Mouse (Mus musculus): Measurements from ENCODE around the gene Nectin2.
A peak's percentile ranks its signal among the peaks of the same experiment; 100 is the strongest.
"Not testable (repeated sequence)": the region's sequence is repeated elsewhere in the genome, so short reads cannot be mapped to it uniquely, and the experiment has no call there.

Gene Nectin2

DNA sequence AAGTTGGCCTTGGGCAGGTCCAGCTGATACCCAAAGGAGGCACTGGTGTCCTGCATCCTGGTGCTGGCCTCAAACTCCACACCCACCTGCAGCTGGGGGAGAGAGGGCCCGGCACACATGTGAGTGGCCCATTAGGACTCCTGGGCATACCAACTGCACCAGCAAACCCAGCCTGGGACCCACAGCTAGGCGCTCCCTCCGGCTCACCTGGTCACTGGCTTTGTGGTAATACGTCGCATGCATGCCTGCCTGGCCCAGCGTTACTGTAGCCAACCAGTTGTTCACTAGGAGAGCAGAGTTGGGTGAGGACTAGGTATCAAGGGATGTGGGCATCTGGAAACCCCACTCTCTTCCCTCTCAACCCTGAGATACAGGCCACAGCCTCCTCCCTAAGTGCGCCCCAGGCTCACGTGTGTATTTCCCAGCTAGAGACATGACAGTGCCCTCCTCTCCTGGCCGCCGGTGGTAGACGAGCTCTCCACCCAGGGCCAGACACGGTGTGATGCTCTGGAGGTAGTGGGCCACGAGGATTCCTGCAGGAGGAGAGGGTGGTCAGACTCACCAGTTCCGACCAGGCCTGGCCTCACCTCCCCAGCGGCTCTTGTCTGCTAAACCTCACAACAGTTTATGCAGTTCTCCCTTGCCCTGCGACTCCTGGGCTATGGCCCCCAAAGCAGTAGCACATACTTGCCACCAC lies 47.3 kb downstream of the Nectin2 start:
- DNase-seq = no peak

DNA sequence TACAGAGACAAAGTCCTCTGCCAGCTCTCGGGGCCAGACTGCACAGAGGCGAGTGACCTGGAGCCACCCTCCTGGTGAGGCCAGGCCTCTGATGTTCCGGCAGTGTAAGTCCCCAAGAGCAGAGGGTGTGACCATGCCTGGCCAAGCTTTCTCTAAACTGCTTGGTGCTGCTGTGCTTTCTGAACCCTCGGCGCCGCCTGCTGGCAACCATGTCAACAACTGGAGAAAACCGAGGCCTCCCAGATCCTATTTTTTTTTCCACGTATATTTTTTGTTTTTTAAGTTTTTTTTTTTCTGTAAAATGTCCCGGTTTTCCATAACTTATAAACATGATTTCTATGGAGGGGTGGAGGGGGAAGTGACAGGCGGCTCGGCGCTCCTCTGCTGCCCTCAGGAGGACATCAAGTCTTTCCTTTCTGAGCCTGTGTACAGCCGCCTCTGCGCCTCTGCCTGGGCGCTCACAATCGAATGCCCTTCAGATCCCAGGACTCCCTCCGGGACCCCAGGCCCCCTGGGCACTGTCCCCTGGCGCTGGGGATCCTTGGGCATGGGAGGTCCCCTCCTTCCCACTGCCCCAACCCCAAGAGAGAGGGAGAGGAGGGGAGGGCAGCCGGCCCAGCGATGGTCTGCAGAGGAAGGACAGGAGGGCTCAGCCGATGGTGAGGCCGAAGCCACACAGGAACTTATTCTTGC lies 49.1 kb downstream of the Nectin2 start:
- DNase-seq = peak; percentile 74 to 76

DNA sequence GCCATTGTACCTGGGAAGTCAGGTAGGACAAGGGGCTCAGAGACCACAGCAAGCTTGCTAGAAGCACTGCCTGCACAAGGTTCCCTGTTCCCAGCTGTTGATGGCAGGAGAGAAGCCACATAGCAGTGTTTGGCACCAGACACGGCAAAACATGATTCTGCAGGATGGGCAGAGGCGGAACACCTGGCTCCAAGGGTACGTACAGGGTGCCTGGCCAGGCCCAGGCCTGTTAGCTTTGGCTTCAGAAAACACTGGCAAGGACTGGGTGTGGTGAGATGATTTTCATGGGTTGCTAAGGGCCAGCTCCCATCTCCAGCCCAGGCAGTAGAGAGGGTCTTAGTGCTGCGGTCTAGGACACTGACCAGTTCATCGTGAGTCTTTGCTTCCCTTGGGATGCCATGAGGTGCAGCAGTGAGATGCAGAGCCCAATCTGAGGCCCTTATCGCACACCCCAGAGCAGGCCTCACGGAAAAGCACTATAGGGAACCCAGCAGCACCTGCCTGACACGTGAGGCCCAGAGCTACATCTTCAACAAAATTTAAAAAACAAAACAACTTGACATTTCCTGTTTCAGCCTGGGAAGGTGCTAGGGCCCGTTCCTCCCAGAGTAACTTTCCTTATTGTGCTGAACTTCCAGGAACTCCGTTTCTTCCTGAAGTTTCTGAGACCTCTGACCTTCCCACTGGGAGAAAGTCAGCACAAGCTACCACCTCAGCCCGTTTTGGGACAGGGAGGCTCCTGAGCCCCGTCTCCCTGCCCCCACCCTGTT lies 49.8 kb downstream of the Nectin2 start:
- DNase-seq = no peak

DNA sequence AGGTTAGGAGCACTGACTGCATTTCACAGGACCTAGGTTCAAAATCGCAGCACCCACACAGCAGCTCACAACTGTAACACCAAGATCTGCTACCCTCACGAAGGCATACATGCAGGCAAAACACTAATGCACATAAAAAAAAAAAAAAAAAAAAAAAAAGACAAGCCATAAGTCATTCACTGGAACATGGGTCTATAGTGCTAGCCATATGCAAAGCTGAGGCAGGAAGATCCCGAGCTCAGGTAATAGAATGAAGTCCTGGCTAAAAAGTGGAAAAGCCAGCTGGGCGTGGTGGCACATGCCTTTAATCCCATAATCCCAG lies 50.5 kb downstream of the Nectin2 start:
- no peak for DNase-seq

DNA sequence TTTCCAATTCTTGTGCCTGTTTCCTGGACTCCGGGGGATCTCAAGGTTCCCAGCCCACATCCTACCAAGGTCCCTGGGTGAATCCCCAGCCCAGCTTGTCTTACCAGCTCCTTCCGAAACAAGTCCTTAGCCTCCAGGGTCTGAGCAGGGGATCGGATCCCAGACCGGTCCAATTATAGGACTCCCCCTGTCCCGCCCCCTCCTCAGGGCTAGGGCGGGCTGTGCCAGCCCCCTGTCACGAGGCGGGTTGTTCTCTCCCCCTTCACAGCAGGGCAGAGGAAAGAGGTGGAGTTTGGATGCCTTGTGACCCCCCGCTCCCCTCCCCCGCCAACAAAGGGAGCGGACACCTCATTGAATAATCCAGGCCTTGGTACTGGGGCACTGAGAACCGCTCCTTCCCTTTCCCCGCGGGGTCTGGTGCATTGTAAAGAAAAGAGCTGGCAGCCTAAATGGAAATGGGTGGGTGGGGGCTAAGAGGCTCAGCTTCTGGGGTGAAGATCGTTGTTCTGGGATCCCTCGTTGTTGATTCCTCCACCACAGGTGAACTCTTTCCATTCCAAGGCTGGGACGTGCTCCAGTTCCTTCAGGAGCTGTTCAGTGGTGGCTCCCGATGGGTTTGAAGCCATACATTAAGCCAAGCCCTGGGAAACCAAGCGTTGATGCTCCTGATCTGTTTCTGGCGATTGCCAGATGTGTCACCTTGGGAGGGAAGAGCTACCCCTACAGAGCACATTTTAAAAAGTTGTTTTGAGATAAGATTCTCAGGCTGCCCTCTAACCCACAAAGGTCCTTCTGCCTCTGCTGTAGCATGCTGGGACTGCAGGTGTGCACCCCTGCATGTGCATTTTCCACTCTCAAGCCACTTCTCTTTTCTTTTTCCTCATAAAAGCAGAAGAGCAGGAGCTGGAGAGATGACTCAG lies 51.1 kb downstream of the Nectin2 start, which contains the start of gene Apoe:
Gene Apoe (minus strand): TSS at position 282 of the 920 bp plus-strand sequence.
- peak; percentile 54 to 72 for DNase-seq

DNA sequence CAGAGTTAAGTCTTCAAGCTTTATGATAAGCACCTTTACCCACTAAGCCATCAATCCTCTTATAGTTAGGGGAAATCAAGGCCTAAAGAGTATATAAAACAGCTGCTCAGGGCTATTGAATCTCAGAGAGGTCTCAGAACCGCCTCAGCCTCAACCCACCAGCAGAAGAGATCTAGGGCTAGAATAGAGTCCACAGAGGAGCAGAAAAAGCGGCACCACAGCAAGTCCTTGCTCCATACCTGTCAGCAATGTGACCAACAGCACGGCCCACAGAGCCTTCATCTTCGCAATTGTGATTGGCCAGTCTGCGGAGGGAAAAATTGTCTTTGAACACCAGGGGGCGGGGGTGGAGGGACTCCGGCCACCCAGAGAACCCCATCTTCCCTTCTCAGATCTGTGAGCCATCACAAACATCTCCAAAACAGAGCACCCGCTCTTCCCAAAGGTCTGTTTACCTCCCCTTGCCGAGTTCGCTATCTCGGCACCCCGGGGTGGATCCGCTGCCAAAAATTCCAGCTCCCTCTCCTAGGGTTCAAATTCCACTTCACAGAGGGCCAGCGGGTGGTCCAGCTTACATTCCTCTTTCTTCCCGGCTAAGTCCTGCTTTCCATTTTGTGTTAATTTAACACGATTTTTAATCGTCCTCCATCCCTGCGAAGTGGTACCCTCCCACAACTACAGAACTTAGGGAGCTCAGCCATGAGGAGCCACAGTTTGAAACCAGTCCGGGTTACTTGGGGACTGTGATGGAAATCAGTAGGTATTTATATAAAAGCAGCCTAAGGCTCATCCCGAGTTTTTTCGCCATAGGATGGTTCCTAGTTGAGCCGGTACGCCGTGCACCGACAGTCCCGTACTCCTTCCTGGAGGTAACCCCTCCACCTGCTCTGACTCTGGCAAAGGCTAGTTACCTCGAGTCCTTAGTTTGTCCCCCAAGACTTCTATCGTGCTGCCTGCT lies 52.1 kb downstream of the Nectin2 start:
- peak; percentile 53 to 54 for DNase-seq

DNA sequence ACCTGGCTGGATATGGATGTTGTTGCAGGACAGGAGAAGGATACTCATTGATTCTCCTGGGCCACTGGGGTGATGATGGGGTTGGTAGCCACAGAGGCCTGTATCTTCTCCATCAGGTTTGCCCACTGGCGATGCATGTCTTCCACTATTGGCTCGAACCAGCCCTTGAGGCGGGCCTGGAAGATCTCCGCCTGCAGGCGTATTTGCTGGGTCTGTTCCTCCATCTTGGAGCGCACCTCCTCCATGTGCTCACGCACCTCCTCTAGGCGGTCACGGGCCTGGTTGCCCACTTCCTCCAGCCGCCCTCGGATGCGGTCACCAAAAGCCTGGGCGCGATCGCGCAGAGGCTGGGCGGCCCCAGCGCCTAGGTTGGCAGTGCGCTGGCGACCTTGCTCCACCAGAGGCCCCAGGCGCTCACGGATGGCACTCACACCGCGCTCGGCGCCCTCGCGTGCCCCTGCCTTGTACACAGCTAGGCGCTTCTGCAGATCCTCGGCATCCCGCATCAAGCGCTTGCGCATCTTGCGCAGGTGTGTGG lies 53.9 kb downstream of the Nectin2 start:
- no peak for DNase-seq

DNA sequence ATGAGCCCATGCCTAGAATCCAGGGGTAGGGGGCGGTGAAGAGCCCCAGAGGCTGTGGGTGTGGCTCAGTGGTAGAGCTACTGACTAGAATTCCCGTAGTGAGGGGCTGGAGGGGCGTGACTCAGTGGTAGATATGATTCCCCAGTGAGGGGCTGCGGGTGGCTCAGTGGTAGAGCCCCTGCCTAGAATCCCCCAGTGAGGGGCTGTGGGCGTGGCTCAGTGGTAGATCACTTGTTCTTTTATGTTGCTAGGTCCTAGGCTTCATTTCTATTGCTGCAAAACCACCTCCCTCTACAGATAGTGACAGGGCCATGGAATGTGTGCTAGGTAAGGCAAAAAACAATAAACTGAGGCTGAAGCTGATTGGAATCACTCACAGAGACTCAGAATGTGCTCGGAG lies 54.4 kb downstream of the Nectin2 start:
- DNase-seq = no peak

DNA sequence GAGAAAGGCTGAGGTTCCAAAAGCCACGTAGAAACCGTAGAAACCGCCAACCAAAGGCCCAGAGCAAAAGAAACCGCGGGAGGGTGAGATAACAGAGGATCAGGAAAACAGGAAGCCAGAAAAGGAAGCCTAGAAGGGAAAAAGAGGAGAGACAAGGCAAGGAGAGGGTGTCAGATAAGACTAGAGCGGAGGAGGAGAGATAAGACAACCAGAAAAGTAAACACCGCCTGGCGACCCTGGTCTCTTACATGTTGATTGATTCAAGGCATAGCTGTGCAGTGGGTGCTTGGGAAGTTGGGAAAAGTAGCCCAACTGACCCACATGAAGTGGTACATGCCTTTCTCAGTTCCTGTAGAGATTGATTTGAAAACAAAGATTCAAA lies 55.1 kb downstream of the Nectin2 start:
- no peak for DNase-seq

DNA sequence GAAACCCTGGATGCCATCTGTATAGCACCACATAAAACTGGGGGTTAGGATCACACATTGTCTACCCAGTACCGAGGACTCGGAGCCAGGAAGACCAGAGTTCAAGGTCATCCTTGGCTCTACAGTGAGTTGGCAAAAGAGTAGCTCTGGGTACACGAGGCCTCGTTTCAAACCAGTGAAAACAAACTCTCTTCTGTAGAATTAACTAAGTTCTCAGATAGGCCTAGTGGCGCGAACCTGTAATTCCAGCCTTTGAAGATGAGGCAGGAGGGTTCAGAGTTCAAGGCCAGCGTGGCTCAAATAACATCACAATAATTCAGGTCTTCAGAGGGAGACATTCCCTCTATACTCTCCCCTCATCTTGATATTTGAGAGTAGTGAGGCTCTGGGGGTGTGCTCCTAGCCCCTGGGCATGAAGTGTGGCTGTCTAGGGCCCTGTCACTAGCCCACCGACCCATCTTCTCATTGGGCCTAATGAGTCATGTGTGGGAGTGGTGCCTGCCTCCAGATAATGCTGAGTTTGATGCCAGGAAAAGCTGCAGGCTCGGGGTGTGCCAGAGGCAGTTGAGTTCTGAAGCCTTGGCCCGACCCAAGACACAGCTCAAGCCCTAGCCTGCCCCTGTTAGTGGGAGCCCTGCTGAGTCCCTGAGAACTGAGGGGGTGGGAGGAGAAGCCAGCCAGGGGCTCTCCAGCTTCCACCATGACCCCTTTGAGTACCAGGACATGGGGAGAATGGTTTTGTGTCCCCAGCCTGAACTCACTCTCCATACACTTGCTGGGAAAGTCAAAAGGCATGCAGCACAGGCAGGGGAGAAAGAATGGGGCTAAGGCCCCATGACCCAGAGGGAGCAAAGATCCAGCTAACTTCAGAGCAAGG lies 55.7 kb downstream of the Nectin2 start:
- DNase-seq = no peak

DNA sequence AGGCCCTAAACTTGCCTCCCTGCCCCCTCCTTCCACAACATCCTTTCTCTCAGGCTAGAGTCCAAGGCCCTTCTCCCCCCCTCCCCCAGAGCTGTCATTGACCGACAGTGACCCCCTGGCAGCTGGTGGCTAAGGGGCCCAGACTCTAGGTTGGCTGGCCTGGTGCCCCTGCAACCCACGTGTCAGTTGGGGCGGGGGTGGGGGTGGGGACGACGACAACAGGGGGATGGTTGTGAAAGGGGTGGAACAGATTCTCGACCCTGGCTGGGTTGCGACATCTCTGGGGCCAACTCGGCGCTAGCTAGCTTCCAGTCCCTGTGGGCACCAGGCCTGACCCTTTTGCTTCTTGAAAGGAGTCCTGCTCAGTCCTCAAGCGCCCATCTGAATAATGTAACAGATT lies 56.9 kb downstream of the Nectin2 start:
- DNase-seq = peak; percentile 74 to 79

DNA sequence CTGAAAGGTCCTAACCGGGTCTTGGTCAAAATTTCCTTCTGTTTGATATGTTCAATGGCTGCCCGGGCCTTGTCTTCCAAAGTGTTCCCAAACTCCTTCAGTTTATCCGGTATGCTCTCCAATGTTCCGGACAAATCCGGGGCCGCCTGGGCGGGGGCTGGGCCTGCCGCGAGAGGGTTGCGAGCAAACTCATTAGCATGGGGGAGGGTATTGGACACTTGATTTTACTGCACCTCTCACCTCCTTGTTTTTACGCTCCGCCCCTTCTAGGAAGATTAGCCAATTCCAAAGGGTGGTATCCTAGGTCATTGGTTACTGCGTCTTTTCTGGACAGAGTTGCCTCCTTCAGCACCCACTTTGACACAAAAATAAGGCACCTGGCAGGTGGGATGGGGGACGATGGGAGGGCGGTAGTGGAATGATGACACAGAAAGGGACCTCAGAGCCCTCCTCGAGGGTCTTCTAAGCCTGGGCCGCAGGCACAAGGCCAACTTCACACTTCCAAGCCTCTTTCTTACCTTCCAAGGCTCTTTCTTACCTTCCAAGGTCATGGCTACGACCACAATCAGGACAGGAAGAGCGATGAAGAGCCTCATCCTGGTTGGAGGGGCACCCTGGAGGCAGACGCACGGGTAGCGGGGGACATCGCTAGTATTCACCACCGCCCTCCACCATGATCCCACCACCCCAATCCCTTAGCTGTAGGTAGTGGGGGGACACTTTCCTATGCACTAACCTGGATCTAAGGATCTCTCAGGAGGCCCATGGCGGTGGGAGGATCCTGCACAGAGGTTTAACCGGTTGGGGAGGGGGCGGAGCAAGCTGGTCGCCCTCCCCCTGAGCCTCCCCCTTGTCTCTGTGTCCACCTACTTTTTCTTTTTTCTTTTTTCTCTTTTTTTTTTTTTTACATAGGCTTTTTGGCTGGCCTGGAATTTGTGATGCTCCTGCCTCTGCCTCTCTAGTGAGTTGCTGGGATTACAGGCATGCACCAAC lies 58.1 kb downstream of the Nectin2 start, which contains the start of gene Apoc1:
Gene Apoc1 (minus strand): TSS at position 788 of the 993 bp plus-strand sequence.
- DNase-seq = no peak

DNA sequence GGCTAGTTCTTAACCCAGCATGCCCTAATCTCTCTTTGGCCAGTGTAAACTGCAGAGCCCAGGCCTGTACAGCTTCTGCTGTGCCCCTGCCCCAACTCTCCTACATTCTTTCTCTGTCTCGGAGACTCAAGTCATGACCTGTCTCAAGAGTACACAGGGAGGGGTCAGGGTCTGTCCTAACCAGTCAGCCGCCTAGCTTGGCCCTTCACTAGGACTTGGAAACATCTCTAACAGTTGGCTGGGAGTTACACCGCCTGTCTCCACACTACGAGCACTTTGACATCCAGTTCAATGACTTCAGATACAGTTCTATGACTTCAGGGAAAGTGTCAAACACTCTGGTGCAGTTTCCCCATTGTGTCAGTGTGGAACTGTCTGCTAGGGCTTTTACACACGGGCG lies 58.8 kb downstream of the Nectin2 start:
- no peak for DNase-seq

DNA sequence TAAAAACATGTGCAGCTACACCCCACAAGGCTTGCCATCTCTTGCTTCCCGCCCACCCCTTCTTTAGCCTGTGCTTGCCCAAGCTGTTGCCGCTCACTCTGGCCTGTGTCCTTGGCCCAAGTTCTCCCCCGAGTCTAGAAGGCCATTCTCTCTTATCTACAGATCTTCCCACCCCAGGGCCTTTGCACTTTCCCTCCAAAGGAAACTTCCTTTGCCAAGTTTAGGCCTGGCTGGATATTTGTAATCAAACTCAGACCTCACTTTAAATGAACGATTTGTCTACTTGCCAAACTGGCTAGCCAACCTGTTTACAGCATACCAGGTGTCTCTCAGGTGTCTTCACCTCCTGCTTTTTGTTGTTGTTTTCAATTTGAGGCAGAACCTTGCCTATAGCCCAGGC lies 59.4 kb downstream of the Nectin2 start:
- DNase-seq = no peak

DNA sequence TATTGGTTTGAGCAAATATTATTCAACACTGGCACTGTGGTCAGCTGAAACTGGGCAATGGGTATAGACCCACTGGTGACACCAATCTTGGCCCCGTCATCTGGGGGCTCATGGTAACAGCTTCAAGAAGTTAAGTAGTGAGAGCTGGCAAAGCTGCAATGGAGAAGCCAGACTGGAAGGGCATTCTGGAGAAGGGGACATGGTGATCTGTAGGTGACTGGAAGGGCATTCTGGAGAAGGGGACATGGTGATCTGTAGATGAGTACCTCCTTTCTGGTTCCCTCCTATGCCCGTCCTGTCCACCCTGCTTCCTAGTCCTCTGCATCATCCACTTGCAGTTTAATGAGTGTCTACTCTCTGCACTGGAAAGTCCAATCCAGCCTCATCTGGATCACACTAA lies 61.7 kb downstream of the Nectin2 start:
- DNase-seq = no peak

DNA sequence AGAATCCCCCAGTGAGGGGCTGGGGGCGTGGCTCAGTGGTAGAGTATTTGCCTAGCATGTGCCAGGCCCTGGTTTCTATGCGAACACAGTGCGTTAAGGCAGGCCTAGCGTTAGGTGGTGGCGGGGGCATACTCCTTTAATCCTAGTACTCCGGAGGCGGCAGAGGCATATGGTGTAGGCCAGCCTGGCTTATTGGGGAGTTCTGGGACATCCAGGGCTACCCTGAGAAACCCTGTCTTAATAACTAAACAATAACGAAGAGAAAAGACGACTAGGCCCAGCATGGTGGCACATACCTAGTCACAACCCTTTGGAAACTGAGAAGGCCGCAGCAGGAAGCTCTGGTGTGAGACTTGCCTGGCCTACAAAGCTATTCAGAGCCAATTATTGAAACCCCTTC lies 62.2 kb downstream of the Nectin2 start:
- no peak for DNase-seq

DNA sequence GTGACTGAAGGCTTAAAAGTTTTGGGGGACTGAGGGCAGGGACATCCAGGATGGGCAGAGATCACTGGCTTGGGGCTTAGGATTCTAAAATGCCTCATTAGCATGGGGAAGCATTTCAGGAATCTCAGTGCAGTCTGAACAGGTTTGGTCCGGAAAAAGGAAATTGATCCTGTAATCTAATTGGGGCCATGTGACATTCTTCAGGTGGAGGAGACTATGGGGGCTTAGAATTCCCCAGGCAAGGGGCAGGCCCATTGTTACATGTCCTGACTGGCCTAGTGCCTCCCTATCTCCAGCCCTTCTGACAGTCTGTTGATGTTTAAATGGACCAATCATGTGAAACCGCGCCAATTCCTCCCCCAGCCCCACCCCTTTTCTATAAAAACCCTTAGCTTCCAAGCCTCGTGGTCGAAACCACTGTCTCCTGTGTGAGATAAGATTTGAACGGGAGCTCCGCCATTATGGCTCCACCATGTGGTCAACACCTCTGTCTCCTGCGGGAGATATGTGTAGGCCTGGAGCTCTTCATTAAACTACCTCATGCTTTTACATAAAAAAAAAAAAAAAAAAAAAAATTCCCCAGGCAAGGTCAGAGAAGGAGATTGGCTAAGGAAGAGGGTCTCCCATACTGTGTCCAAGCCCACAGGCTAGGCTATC lies 63.2 kb downstream of the Nectin2 start:
- not testable (repeated sequence) for DNase-seq

DNA sequence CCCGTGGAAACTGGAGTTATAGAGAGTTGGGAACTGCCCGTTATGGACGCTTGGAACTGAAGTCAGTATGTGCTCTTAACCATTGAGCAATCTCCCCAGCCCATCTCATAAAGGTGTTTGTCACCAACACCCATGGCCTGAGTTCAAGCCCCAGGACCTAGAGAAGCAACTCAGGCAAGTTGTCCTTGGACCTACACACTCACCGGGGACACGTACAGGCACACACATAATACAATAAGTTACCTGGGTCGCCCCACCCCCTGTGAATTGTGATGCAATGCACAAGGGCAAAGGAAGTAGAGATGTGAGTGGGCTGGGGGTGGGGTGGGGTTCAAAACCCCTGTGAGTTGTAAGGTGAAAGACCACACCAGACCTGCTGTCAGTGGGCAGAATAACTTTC lies 63.8 kb downstream of the Nectin2 start:
- no peak for DNase-seq

All from cerebellum, postnatal 10 days (tissue).